Mouse (Mus musculus): ENCODE data around the gene Xpc.

DNA sequence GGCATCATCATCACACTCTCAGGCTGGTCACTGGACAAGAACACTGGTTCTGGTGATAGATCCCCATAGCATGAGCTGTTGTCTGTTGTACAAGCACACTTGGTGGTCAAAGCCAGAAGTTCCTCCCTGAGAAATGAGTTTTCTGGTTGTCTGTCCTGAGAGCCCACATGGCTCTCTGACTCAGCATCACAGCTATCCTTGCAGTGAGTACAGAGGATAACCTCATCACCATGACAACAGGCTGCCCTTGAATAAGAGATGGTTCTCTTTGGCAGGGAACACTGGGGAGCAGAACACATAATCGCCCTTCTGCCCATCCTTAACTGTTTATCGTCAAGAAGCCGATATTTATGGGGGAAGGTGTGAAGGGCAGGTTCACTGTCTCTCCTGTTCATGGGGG is 70.4 kb downstream of the Xpc start:
- no peak for TF ChIP-seq CTCF (IDR thresholded peaks at IDR 0.05; ENCODE audit: low read depth)
- no peak for TF ChIP-seq EP300 (IDR thresholded peaks at IDR 0.05; ENCODE audit: low read depth)

Data from liver, embryonic 14.5 days (tissue).